Mouse (Mus musculus): ENCODE measurements at regions not wholly inside any gene's neighbourhood (a gene's known extent, or its start where the extent isn't known, plus 50 kb on each side); places are given as distances from the start of the nearest gene placed in this dataset.

DNA sequence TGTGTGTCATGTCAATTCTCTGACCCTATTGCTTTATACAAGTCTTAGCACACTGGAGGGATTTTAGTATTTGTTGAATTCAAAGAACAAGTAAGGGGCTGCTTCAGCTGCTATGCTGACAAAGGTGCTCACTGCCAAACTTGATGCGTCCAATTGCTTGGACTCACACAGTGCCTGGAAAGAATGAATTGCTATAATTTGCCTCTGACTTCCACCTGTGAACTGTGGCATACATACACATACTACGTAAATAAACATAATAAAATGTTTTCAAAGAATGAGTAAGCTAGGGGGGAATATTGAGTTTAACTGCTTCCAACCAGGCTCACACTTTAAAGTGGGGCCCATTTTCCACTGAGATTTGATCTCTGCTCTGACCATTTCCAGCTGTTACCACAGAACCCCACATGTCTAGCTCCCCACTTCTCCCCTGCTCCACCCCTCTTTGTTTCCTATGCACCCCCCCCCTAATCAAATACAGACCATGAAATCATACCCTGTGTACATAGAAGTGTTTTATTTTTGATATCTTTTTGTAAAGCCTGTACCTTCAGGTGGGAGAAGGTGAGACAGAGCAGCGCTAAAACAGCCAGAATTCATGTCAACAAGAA lies 143.4 kb upstream of the Rarb start:
- 76% methylated on average over 3 of the region's 3 CpGs for WGBS

DNA sequence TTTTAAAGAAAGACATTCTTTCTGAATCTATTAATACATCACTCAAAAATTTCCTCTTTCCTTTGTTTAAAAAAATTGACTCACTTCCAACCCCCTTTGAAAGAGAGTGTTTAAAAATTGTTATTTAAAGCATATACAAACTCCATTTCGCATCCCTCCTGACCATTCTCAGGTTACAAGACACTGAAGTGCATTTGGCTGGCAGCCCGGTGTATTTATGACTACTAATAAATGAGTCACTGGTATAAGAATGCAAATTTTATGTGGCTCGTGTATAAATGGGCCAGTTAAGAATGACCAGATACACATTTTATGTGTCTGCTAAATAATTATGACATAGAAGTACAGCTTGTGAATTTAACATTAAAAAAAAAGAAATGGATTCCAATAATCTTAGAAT lies 138.8 kb upstream of the Rarb start:
- WGBS = 53% methylated on average over 3 of the region's 3 CpGs
- H3K9ac ChIP-seq = no peak overlapping the region
- H3K4me2 ChIP-seq = no peak overlapping the region
- H3K36me3 ChIP-seq (ENCODE audit: poor library complexity, severe bottlenecking) = no peaks in the 10 kb centered on the region
- H3K4me1 ChIP-seq = peaks cover 14% of the 10 kb centered on the region
- H3K4me3 ChIP-seq = no peak overlapping the region
- H3K27ac ChIP-seq = no peak overlapping the region
- no peaks in the 10 kb centered on the region for H3K27me3 ChIP-seq
- no peaks in the 10 kb centered on the region for H3K9me3 ChIP-seq (replicated peaks)
- no peak for ATAC-seq

More for the DNA sequence above, 143.4 kb upstream of the Rarb start:
- no peak for ATAC-seq
- no peaks in the 10 kb centered on the region for H3K36me3 ChIP-seq (ENCODE audit: poor library complexity, severe bottlenecking)
- H3K9ac ChIP-seq = no peak overlapping the region
- H3K27ac ChIP-seq = no peak overlapping the region
- H3K4me3 ChIP-seq = no peak overlapping the region
- H3K4me2 ChIP-seq = no peak overlapping the region
- no peaks in the 10 kb centered on the region for H3K27me3 ChIP-seq
- no peaks in the 10 kb centered on the region for H3K4me1 ChIP-seq
- no peaks in the 10 kb centered on the region for H3K9me3 ChIP-seq (replicated peaks)

DNA sequence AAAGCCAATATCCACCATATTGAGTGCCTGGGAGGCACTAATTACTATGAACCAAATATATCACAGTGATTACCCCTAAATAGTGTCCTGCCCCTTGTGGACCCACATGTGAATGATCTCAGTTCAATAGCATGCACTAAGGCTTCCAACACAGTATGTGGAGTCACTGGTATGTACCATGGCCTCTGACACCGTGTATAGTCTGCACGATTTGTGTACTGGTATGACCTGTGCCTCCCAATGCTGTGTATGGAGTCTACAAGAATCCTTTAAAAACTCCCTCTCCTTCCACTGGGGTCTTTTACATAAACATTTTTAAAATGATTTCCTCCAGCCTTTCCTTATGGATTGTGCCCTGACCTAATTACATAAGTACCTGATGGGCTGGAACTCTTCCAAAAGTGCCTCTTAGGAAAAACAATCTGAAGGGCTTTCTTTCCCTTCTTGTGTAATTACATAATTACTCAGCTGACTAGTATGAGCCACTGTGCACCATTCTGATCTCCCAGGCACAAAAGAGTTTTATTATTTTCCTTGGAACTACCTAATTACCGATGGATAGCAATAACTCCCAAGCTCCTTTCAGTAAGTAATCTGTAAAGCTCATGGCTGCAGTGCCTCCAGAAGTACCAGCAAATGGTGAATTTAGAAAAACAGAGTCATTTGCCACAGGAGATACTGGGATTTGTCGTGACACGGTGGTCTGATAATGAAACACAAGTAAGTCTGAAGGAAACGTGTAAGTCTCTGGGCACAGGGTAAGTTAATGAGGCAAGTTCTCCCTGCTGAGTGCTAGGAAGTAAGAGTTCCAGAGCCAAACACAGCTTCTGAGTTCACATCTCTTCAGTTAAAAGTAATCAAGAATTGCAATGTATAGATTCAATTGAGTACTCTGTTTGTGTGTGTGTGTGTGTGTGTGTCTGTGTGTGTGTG lies 135.8 kb upstream of the Rarb start:
- Histone ChIP-seq H3K27ac (no peak overlapping the region), H3K27me3 (no peaks in the 10 kb centered on the region), H3K4me2 (no peak overlapping the region), H3K9ac (no peak overlapping the region), H3K9me3 (replicated peaks) (no peaks in the 10 kb centered on the region), H3K36me3 (ENCODE audit: poor library complexity, severe bottlenecking) (no peaks in the 10 kb centered on the region), H3K4me1 (peaks cover 14% of the 10 kb centered on the region), H3K4me3 (no peak overlapping the region)
- ATAC-seq = peak; percentile 67; the same call in 1 of the 2 replicates
- WGBS = 37% methylated on average over 6 of the region's 6 CpGs

DNA sequence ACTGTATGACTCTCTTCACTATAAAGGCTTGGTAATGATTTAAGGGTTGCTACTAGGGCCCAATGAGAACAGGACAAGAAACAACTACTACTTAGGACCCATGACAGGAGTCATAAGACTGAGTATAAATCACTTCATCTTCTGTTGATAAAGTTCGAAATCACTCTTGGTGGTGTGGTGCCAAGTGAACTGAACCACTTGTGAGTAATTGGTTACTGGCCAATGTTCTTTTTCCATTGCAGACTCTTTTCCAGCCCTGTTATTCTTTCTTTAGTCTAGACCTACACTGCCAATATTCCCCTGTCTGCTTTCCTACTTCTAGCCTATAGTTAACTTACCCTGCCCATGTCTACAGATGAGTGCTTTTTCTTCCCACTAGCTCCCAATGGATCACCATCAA lies 129.8 kb upstream of the Rarb start:
- WGBS = 79% methylated on average over 1 of the region's 1 CpGs
- ATAC-seq = no peak

DNA sequence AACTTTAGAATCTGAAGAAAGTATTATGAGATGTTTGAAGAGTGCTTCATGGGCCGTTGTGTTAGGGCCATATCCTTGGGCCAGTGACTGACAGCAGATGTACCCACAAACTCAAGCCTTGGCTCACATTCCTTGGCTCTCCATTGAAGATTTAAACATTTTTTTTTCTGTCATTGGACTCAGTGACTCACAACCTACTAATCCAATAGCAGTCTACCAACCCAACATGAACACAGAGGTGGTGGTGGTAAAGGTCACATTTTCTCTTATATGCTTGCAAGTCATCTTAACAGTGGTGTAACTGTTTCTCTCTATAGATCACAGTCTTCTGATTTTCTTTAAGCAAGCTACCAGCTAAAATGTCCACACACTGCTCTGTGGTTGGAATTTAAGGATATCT lies 125.5 kb upstream of the Rarb start:
- no peak overlapping the region for H3K4me3 ChIP-seq
- H3K27me3 ChIP-seq = no peaks in the 10 kb centered on the region
- no peak overlapping the region for H3K9ac ChIP-seq
- H3K4me2 ChIP-seq = no peak overlapping the region
- H3K27ac ChIP-seq = no peak overlapping the region
- no peaks in the 10 kb centered on the region for H3K4me1 ChIP-seq
- no peak for ATAC-seq
- no peaks in the 10 kb centered on the region for H3K36me3 ChIP-seq (ENCODE audit: poor library complexity, severe bottlenecking)
- 79% methylated on average over 1 of the region's 1 CpGs for WGBS
- no peaks in the 10 kb centered on the region for H3K9me3 ChIP-seq (replicated peaks)

More for the DNA sequence above, 129.8 kb upstream of the Rarb start:
- H3K4me3 ChIP-seq = no peak overlapping the region
- H3K27me3 ChIP-seq = no peaks in the 10 kb centered on the region
- H3K4me2 ChIP-seq = no peak overlapping the region
- H3K36me3 ChIP-seq (ENCODE audit: poor library complexity, severe bottlenecking) = no peaks in the 10 kb centered on the region
- H3K9me3 ChIP-seq (replicated peaks) = no peaks in the 10 kb centered on the region
- no peak overlapping the region for H3K9ac ChIP-seq
- H3K27ac ChIP-seq = no peak overlapping the region
- no peaks in the 10 kb centered on the region for H3K4me1 ChIP-seq

DNA sequence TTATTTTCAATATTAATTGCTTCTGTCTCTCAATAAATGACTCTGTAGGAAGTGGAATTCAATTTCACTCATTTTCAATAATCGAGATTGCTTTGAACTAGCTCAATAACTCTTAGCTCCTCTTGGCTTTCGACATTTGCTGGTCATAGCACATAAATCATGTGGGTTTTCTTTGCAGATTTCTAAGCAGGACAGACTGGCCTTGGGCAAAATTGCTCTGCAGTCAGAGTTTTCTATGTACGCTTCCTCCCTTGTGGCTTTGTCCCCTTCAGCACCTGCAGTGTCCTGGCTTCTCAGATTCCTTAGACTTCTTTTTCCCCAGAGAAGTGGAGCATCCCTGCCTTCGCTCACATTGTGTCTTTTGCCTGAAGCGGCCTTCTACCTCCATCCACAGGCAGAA lies 124.6 kb upstream of the Rarb start:
- H3K27me3 ChIP-seq = no peaks in the 10 kb centered on the region
- no peak overlapping the region for H3K27ac ChIP-seq
- no peak for ATAC-seq
- no peak overlapping the region for H3K4me3 ChIP-seq
- WGBS = 88% methylated on average over 5 of the region's 5 CpGs
- H3K9me3 ChIP-seq (replicated peaks) = no peaks in the 10 kb centered on the region
- H3K36me3 ChIP-seq (ENCODE audit: poor library complexity, severe bottlenecking) = no peaks in the 10 kb centered on the region
- no peak overlapping the region for H3K9ac ChIP-seq
- H3K4me1 ChIP-seq = no peaks in the 10 kb centered on the region
- no peak overlapping the region for H3K4me2 ChIP-seq

DNA sequence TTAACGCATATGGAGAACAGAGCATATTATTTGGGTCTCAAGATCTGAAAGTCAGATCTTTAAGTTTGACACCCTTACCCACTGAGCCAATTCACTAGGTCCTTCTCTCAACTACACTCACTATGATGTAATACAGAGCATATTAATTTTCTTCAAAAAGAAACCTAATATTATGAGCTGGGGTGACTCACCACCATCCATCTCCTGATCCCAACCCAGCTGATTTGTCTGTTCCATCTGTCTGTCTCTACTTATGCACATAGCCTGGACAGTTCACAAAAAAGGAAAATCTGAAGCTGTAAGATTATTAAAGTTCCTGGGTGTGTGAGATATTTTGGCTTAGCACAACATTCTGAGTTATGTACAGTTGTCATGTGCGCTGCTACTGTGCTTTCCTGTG lies 108.2 kb upstream of the Rarb start:
- 96% methylated on average over 2 of the region's 2 CpGs for WGBS
- no peaks in the 10 kb centered on the region for H3K27me3 ChIP-seq
- no peak overlapping the region for H3K9ac ChIP-seq
- ATAC-seq = no peak
- H3K36me3 ChIP-seq (ENCODE audit: poor library complexity, severe bottlenecking) = no peaks in the 10 kb centered on the region
- H3K4me1 ChIP-seq = no peaks in the 10 kb centered on the region
- no peaks in the 10 kb centered on the region for H3K9me3 ChIP-seq (replicated peaks)
- no peak overlapping the region for H3K27ac ChIP-seq
- no peak overlapping the region for H3K4me3 ChIP-seq
- no peak overlapping the region for H3K4me2 ChIP-seq

DNA sequence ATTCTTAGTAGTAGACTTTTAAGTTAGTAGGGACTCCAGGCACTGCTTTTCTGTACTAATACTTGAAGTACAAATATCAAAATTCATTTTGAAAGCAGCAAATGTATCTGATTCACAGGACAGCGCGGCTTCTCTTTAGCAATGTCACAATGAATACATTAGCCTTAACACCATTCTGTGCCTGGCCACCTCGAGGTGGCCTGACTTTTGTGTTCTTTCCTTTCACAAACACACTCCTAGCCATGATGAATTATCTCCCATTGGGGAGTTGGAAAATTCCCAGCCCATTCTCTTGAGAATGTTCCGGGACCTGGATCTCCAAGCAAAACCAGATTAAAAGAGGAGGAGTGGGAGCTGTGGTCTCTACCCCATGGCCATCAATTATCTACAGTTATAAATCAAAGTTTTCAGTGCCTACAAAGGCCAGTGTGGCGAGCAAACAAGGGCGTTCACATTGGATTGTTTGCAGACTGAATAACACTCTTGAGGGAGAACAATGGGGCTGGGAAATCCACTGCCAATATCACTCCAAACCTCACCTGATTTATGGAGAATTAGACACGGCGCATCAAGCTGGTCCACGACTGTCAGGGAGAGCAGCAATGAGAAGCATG lies 82.7 kb upstream of the Rarb start:
- Histone ChIP-seq H3K9me3 (replicated peaks) (no peaks in the 10 kb centered on the region), H3K36me3 (ENCODE audit: poor library complexity, severe bottlenecking) (no peaks in the 10 kb centered on the region), H3K4me2 (no peak overlapping the region), H3K27me3 (no peaks in the 10 kb centered on the region), H3K27ac (no peak overlapping the region), H3K9ac (no peak overlapping the region), H3K4me3 (no peak overlapping the region), H3K4me1 (no peaks in the 10 kb centered on the region)
- no peak for ATAC-seq
- WGBS = 76% methylated on average over 9 of the region's 9 CpGs

DNA sequence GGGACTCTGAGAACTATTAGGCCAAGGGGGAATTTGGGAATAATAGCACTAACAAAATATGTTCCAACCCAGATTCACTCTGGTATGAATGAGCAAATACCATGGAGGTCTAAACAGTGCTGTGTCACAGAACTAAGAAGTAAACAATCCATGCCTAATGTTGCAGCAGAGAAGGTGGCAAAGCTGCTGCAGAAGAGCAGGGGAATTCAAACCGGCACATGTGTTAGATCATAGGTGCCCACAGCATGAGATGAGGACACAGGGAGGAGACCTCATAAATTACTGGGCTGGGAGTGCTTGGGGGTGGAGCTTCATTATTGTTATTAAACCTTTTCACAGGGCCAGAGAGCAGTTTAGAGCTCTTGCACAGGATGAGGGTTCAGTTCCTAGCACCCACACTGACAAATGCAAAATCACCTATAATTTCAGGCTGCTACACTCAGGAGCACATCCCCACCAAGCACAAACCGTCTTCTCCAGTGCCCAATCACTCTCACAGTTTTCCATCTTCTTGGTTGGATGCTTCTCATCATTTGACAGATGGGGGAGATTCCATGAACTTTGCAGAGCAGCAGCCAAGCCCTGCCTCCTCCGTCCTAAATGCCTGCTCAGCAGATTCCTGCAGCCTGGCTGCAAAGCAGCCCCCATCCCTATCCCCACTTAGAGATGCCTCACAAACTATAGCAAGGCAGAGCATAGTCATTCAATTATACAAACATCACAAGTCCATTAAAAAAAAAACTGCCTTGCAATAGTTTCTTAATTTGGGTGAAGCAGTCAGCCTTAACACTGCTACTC lies 79.0 kb upstream of the Rarb start:
- no peaks in the 10 kb centered on the region for H3K36me3 ChIP-seq (ENCODE audit: poor library complexity, severe bottlenecking)
- no peak overlapping the region for H3K9ac ChIP-seq
- no peaks in the 10 kb centered on the region for H3K4me1 ChIP-seq
- H3K27ac ChIP-seq = no peak overlapping the region
- H3K4me3 ChIP-seq = no peak overlapping the region
- H3K27me3 ChIP-seq = no peaks in the 10 kb centered on the region
- 53% methylated on average over 3 of the region's 3 CpGs for WGBS
- H3K9me3 ChIP-seq (replicated peaks) = no peaks in the 10 kb centered on the region
- no peak overlapping the region for H3K4me2 ChIP-seq
- no peak for ATAC-seq

DNA sequence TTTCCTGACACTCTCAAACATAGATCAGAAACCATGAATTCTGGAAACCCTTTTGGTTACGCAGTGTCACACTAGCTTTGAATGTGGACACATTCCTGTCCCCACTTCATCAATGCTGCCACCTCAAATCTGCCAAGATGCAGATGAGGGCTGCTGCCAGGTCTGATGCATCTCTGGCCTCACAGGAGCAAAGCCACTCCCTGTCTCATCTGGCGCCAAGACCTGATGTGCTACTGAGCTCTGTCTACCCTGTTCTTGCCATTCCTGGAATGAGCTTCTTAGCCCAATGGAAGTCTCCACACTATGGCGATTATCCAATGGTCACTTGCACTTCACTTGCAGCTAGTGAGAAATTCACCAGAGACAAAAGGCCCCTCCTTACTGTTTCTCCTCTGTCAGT lies 78.0 kb upstream of the Rarb start:
- Histone ChIP-seq H3K9me3 (replicated peaks) (no peaks in the 10 kb centered on the region), H3K4me1 (no peaks in the 10 kb centered on the region), H3K9ac (no peak overlapping the region), H3K36me3 (ENCODE audit: poor library complexity, severe bottlenecking) (no peaks in the 10 kb centered on the region), H3K4me3 (no peak overlapping the region), H3K4me2 (no peak overlapping the region), H3K27ac (no peak overlapping the region), H3K27me3 (no peaks in the 10 kb centered on the region)
- no peak for ATAC-seq
- 76% methylated on average over 3 of the region's 3 CpGs for WGBS

DNA sequence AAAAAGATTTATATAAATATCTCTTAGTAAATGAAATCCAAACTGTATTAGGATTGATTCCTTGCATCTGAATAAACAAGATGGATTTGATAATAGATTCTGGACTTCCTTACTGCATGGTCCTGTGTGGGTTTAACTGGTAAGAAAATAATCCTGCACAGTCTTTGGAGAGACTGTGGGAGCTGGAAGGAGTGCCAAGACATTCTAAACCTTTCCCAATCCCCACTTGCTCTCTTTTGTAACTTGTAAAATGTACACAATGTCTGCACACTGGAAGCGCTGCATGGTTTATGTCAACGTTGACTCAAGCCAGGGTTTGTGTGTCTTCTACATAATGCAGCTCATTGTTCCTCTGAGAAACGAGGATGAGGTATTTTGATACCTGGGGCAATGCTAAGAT lies 62.3 kb upstream of the Rarb start:
- Histone ChIP-seq H3K4me1 (no peaks in the 10 kb centered on the region), H3K4me3 (no peak overlapping the region), H3K9ac (no peak overlapping the region), H3K27ac (no peak overlapping the region), H3K4me2 (no peak overlapping the region), H3K27me3 (no peaks in the 10 kb centered on the region), H3K9me3 (replicated peaks) (no peaks in the 10 kb centered on the region), H3K36me3 (ENCODE audit: poor library complexity, severe bottlenecking) (no peaks in the 10 kb centered on the region)
- 51% methylated on average over 3 of the region's 3 CpGs for WGBS
- ATAC-seq = no peak

DNA sequence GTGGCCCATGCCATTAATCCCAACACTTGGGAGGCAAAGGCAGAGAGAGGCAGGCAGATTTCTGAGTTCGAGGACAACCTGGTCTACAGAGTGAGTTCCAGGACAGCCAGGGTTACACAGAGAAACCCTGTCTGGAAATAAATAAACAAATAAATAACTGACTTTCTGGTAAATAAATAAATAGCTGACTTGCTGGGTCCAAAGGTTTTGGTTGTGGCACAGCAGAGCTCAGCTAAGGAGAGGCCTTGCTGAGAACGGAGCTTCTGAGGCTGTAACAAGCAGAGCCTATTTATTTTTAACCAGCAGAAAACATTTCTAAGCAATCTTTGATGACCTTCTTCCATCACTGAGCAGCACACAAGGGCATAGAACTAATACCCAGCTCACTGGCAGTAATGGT lies 50.3 kb upstream of the Rarb start:
- no peak overlapping the region for H3K27ac ChIP-seq
- 92% methylated on average over 2 of the region's 2 CpGs for WGBS
- H3K4me1 ChIP-seq = no peaks in the 10 kb centered on the region
- no peak overlapping the region for H3K4me2 ChIP-seq
- no peaks in the 10 kb centered on the region for H3K27me3 ChIP-seq
- H3K9me3 ChIP-seq (replicated peaks) = no peaks in the 10 kb centered on the region
- no peaks in the 10 kb centered on the region for H3K36me3 ChIP-seq (ENCODE audit: poor library complexity, severe bottlenecking)
- H3K9ac ChIP-seq = no peak overlapping the region
- H3K4me3 ChIP-seq = no peak overlapping the region
- no peak for ATAC-seq

Data from forebrain, embryonic 13.5 days (tissue).